Mouse (Mus musculus) heart, embryonic 11.5 days (tissue): Measurements from ENCODE around the gene Ranbp10. TPM values are rescaled to one million over a fixed set of nuclear protein-coding genes. Genes with fewer than 3 reads are reported as not detected.

Experiments
- ATAC-seq: fragments of 200-750 bp; cut with Nextera tagmentation; replicated peaks from 2 replicates; pipeline ENCODE4 v1.8.0; 2017; ENCODE audit warnings: moderate library complexity; ENCODE audit not compliant: insufficient number of reproducible peaks, low FRiP score, low TSS enrichment
- H3K27ac ChIP-seq: fragments of 300-500 bp; sonication (generic); 2 replicates; pipeline ENCODE4 v1.5.1; 2014; ENCODE audit warnings: mild to moderate bottlenecking, low read depth, low read length
- H3K27me3 ChIP-seq: fragments of 300-500 bp; sonication (generic); 2 replicates; pipeline ENCODE4 v1.6.1; 2014; ENCODE audit warnings: mild to moderate bottlenecking, low read length, mixed read lengths; ENCODE audit not compliant: control insufficient read depth, insufficient read depth
- H3K36me3 ChIP-seq: fragments of 300-500 bp; sonication (generic); 2 replicates; pipeline ENCODE4 v1.6.1; 2014; ENCODE audit warnings: mild to moderate bottlenecking, low read length, moderate library complexity, mixed read lengths; ENCODE audit not compliant: control insufficient read depth, insufficient read depth
- H3K4me1 ChIP-seq: fragments of 300-500 bp; sonication (generic); 2 replicates; pipeline ENCODE4 v1.6.1; 2014; ENCODE audit warnings: low read length; ENCODE audit not compliant: control insufficient read depth, insufficient read depth
- H3K4me2 ChIP-seq: fragments of 300-500 bp; sonication (generic); 2 replicates; pipeline ENCODE4 v1.6.1; 2014; ENCODE audit warnings: mild to moderate bottlenecking, moderate library complexity
- H3K4me3 ChIP-seq: fragments of 300-500 bp; sonication (generic); 2 replicates; pipeline ENCODE4 v1.5.1; 2014; ENCODE audit warnings: low read depth, low read length
- H3K9ac ChIP-seq: fragments of 300-500 bp; sonication (generic); 2 replicates; pipeline ENCODE4 v1.6.1; 2014; ENCODE audit warnings: mild to moderate bottlenecking, low read depth, low read length, moderate library complexity
- H3K9me3 ChIP-seq: fragments of 300-500 bp; sonication (generic); replicated peaks from 2 replicates; pipeline ENCODE4 v1.6.1; 2016; ENCODE audit warnings: low read length; ENCODE audit not compliant: control insufficient read depth
- WGBS: fragments of 180-500 bp; shearing (Covaris S2); extraction: QIAGEN DNeasy Blood & Tissue Kit; methylation state at CpG from one replicate; pipeline ENCODE4 v1.1.7; 2014; ENCODE audit not compliant: insufficient replicate concordance; 5-methylcytosine and 5-hydroxymethylcytosine counted together
- polyA plus RNA-seq: library from polyadenylated mRNA; unstranded; fragments of >200 nt; fragmentation: Nextera tagmentation; extraction: Ambion mirVana; gene quantifications from 2 replicates; pipeline ENCODE4 v1.2.1, GENCODE M21; 2014

Ranbp10 gene
- polyA plus RNA-seq, 1 experiment from 2014 or later, result 14.3 TPM

DNA sequence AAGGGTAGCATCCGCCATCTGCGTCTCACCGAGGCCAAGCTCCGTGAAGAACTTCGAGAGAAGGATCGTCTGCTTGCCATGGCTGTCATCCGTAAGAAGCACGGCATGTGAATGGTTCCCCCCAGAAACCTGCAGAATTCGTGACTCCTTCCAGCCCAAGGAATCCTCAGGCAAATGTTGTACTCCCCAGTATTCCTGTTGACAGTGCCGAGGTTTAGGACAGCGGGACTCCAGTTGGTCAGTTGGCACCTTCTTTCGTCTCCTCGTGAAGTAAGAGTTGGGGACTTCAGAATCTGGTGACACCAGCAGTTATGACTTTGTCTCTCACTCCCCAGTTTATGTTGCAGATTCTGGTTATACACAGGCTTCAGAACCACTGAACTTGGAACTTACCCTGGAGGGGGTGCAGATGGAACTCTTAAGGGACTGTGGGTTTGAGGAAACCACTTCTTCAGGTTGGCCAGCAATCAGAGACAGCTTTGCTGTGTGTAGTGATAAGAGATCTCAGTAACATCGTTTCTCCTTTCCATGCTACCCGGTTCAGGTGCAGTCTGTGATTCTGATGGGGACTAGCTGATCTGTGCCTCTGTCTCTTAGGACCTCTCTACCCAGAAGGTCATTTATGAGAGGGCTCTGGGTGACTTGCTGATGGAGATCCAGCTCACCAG lies 29.2 kb upstream of the Ranbp10 start:
- Histone ChIP-seq H3K27ac (no peak overlapping the region), H3K4me2 (peak overlapping the region; percentile 99), H3K9me3 (no peaks in the 10 kb centered on the region), H3K4me3 (peak overlapping the region; percentile 83), H3K4me1 (peaks cover 29% of the 10 kb centered on the region), H3K27me3 (no peaks in the 10 kb centered on the region), H3K36me3 (no peaks in the 10 kb centered on the region), H3K9ac (peak overlapping the region; percentile 90)
- no peak for ATAC-seq
- 15% methylated on average over 15 of the region's 15 CpGs for WGBS

DNA sequence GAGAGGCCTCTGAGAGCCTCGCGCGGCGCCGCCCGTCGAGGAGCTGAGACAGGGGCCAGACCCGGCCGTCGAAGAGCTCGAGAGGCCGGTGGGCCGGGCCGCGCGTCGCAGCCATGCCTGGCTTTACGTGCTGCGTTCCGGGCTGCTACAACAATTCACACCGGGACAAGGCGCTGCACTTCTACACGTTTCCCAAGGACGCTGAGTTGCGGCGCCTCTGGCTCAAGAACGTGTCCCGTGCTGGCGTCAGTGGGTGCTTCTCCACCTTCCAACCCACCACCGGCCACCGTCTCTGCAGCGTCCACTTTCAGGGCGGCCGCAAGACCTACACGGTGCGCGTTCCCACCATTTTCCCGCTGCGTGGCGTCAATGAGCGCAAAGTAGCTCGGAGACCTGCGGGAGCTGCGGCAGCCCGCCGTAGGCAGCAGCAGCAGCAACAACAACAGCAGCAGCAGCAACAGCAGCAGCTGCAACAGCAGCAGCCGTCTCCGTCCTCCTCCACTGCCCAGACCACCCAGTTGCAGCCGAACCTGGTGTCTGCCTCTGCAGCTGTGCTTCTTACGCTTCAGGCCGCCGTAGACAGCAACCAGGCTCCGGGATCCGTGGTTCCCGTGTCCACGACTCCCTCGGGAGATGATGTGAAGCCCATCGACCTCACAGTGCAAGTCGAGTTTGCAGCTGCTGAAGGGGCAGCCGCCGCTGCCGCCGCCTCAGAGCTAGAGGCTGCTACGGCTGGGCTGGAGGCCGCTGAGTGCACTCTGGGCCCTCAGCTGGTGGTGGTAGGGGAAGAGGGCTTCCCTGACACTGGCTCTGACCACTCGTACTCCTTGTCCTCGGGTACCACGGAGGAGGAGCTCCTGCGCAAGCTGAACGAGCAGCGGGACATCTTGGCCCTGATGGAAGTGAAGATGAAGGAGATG lies 28.4 kb upstream of the Ranbp10 start:
- peak overlapping the region; percentile 86 for H3K27ac ChIP-seq
- H3K36me3 ChIP-seq, result no peaks in the 10 kb centered on the region
- peak; percentile 48 for ATAC-seq
- H3K4me3 ChIP-seq, result peak overlapping the region; percentile 83
- no peaks in the 10 kb centered on the region for H3K27me3 ChIP-seq
- H3K9me3 ChIP-seq, result no peaks in the 10 kb centered on the region
- peak overlapping the region; percentile 99 for H3K4me2 ChIP-seq
- WGBS, result under 1% methylated on average over 68 of the region's 71 CpGs
- H3K9ac ChIP-seq, result peak overlapping the region; percentile 90
- peaks cover 33% of the 10 kb centered on the region for H3K4me1 ChIP-seq

DNA sequence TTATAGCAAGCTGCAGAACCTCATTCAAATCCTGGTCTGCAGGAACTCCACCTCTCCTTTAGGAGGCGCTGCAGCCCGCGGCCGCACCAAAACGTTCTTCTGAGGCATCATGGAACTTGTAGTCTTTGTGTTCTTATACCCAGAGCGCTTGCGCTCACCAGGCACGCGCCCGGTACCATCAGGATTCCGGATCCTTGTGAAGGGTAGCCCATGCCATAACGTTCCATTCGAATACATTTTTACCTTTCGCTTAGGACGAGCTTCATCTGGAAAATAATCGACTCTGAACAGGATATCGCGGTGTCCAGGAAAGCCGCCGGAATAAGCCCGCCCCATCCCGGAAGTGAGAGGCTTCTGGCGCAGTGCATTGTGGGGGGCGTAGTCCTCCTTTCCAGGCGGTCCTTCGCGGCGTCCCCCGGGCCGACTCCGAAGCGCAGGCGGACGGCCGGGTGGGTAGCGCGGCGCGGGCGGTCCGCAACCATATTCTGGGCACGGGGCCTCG lies 27.6 kb upstream of the Ranbp10 start, which contains the start of gene Thap11:
Gene Thap11 (plus strand): TSS at position 418 of the 502 bp plus-strand sequence.
- Histone ChIP-seq H3K4me3 (peak within 1 kb of the TSS; percentile 83), H3K9me3 (no peaks in the 10 kb centered on the region), H3K36me3 (no peaks in the 10 kb centered on the region), H3K4me1 (peaks cover 35% of the 10 kb centered on the region), H3K27me3 (no peaks in the 10 kb centered on the region), H3K4me2 (peak within 1 kb of the TSS; percentile 99), H3K9ac (peak within 1 kb of the TSS; percentile 90), H3K27ac (peak within 1 kb of the TSS; percentile 86)
- peak; percentile 90 for ATAC-seq
- under 1% methylated on average over 43 of the region's 43 CpGs for WGBS

DNA sequence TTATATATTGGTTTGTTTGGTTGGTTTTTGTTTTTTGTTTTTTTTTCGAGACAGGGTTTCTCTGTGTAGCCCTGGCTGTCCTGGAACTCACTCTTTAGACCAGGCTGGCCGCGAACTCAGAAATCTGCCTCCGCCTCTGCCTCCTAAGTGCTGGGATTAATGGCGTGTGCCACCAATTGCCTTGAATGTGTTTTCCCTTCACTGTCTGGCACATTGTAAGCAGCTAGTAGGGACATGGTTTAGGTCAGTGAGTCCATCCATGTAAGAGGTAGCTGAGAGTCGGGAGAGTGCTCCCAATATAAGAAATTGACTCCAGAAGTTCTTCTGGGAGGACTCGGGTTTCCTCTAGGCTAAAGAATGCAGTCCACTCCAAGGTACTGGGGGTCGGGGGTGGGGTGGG lies 27.2 kb upstream of the Ranbp10 start:
- Histone ChIP-seq H3K9ac (peak overlapping the region; percentile 90), H3K4me2 (peak overlapping the region; percentile 47), H3K4me1 (peaks cover 31% of the 10 kb centered on the region), H3K4me3 (peak overlapping the region; percentile 83), H3K27ac (no peak overlapping the region), H3K36me3 (no peaks in the 10 kb centered on the region), H3K27me3 (no peaks in the 10 kb centered on the region), H3K9me3 (no peaks in the 10 kb centered on the region)
- 26% methylated on average over 8 of the region's 8 CpGs for WGBS
- ATAC-seq, result no peak

DNA sequence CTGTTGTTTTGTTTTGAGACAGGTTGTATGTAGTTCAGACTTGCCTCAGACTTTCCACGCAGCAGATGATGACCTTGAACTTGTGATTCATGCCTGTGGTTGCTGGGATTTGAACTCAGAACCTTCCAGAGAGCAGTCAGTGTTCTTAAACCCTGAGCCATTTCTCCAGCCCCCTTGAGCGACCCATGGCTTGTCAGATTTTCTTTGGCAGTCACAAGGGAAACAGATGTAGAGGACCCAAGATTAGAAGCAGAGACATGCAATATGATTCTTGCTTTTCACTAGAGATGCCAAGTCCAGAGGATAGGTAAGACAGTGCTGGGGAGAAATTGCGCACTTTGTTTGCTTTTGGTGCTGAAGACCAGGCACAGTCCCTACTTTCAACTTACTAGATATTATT lies 26.0 kb upstream of the Ranbp10 start, which contains the start of gene Cenpt:
Gene Cenpt (minus strand): TSS at position 101 of the 400 bp plus-strand sequence.
- no peak for ATAC-seq

DNA sequence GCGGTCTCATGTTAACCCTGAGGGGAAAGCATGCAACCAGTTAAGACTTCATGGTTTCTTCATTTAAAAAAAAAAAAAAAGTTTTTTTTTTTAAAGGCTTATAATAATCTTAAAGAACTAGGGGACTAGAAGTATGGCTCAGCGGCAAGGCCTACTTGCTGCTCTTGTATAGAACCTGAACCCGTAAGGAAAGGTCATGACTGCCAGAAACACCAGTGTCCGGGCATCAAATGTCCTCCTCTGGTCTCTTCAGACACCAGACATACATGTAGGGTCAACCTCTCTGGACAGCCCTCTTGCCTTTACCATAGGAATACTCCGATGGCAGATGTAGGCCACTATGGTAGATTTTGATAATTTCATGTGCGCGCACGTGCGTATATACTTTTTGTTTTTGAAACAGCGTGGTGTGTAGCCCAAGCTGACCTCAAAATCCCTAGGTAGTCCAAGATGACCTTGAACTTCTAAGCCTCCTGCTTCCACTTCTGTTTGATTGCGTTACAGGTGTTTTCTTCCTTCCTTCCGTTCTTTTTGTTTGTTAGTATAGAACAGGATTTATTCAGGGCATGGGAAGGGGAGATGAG lies 25.1 kb upstream of the Ranbp10 start:
- H3K4me1 ChIP-seq, result peaks cover 24% of the 10 kb centered on the region
- H3K9me3 ChIP-seq, result no peaks in the 10 kb centered on the region
- H3K27me3 ChIP-seq, result no peaks in the 10 kb centered on the region
- peaks cover 6% of the 10 kb centered on the region; the same call in 1 of the 2 replicates for H3K36me3 ChIP-seq
- H3K27ac ChIP-seq, result no peak overlapping the region
- peak overlapping the region; percentile 81; the same call in 1 of the 2 replicates for H3K4me3 ChIP-seq
- no peak overlapping the region; the same call in 1 of the 2 replicates for H3K4me2 ChIP-seq
- ATAC-seq, result no peak
- H3K9ac ChIP-seq, result no peak overlapping the region
- WGBS, result 78% methylated on average over 12 of the region's 12 CpGs

More for the DNA sequence above, 26.0 kb upstream of the Ranbp10 start, which contains the start of gene Cenpt:
- Histone ChIP-seq H3K4me1 (peaks cover 29% of the 10 kb centered on the region), H3K27ac (no peak within 1 kb of the TSS), H3K9me3 (no peaks in the 10 kb centered on the region), H3K9ac (no peak within 1 kb of the TSS), H3K4me3 (no peak within 1 kb of the TSS), H3K27me3 (no peaks in the 10 kb centered on the region), H3K4me2 (no peak within 1 kb of the TSS), H3K36me3 (peaks cover 4% of the 10 kb centered on the region; the same call in 1 of the 2 replicates)
- WGBS, result 84% methylated on average over 3 of the region's 3 CpGs

DNA sequence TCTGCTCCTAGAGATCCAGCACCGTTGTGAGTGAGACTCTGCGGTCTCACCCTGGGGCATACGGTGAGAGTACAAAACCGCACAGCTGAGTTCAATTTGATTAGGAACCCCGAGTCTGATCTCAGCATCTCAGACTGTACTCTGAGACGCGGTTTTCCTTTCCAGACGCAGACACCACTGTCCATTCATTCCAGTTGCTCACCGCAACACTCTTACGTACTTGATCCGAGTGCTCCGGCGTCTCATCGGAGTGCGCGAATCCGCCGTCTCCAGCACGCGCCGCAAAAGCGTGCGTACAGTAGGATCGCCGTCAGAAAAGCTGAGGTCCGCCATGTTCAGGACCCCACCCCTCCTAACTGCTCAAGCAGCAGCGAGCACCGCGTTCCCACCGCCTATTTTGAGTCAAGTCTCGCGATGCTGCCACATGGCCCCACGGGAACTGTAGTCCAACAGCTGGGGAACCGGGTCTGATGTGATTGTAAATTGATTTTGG lies 24.5 kb upstream of the Ranbp10 start:
- Histone ChIP-seq H3K27ac (peak overlapping the region; percentile 71), H3K4me1 (peaks cover 19% of the 10 kb centered on the region), H3K9ac (peak overlapping the region; percentile 86), H3K4me2 (peak overlapping the region; percentile 67), H3K4me3 (peak overlapping the region; percentile 81), H3K9me3 (no peaks in the 10 kb centered on the region), H3K36me3 (peaks cover 11% of the 10 kb centered on the region), H3K27me3 (no peaks in the 10 kb centered on the region)
- peak; percentile 75 for ATAC-seq
- under 1% methylated on average over 34 of the region's 34 CpGs for WGBS

DNA sequence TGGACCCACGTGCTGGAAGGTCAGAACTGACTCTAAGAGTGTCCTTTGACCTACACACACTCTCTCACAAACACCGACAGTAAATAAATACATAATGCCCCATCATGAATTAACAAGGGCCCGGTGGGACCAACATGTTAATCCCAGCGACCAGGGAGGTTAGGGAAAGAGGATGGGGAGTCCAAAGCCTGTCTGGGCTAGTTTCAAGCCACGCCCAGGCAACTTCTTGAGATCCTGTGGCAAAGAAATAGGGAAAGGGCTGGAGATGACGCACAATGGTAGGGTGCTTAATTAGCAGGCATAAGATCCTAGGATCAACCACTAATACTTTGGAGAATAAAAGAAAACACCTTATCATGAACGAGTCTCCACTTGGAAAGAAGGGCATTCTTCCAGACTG lies 23.5 kb upstream of the Ranbp10 start:
- ATAC-seq, result no peak
- Histone ChIP-seq H3K4me3 (peak overlapping the region; percentile 24), H3K9ac (peak overlapping the region; percentile 24; the same call in 1 of the 2 replicates), H3K9me3 (no peaks in the 10 kb centered on the region), H3K4me2 (peak overlapping the region; percentile 57), H3K36me3 (peaks cover 19% of the 10 kb centered on the region), H3K27ac (no peak overlapping the region), H3K4me1 (peaks cover 8% of the 10 kb centered on the region), H3K27me3 (no peaks in the 10 kb centered on the region)
- WGBS, result 83% methylated on average over 7 of the region's 7 CpGs
